Mouse (Mus musculus) bone marrow macrophage, adult 2 months (primary cell): ENCODE measurements around the gene Gm49318.

Source experiments
- CTCF ChIP-seq: IDR thresholded peaks from 2 replicates; pipeline ENCODE4 v1.5.1; 2012; ENCODE audit warnings: low read depth, mild to moderate bottlenecking, low read length, moderate library complexity
- POLR2A ChIP-seq: IDR thresholded peaks from 2 replicates; pipeline ENCODE4 v1.6.1; 2012; ENCODE audit warnings: mild to moderate bottlenecking, low read depth, low read length, borderline replicate concordance

DNA sequence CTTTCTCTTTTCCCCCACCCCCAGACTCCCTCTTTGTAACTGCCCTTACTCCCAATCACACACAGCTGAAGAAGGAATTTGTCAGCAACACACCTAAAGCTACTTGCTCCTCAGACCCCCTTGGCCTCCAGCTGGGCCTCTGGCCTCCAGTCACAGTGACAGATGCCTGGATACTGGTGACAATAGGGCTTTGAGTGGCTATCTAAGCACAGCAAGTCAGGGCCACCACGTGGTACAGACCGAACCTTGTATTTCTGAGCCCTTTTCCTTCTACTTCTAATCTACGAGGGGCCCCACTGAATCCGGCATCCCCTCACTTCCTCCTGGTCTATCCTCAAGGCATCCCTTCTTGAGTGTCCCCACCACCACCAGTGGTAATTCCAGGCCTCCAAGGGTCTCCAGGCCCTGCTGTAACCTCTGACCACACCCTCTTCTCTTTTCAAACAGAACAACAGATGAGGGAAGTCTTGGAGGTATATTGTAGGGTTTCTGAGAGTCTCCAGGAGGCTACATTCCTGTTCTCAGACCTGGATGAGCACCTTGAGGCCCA is 21.3 kb downstream of the Gm49318 start:
- TF ChIP-seq CTCF (no peak), POLR2A (no peak)
